Mouse (Mus musculus) G1E (cell line): Measurements from ENCODE around the gene Krt80. TPM values are rescaled to one million over a fixed set of nuclear protein-coding genes. Genes with fewer than 3 reads are reported as not detected.

Source experiments
- ATAC-seq: 2 replicates; pipeline ENCODE4 v1.8.0; 2016; ENCODE audit warnings: mild to moderate bottlenecking; ENCODE audit not compliant: insufficient number of reproducible peaks, poor library complexity, low FRiP score, severe bottlenecking; ENCODE audit errors: extremely low read depth
- DNase-seq: peaks from one replicate; pipeline ENCODE4 v3.0.0; 2012; ENCODE audit warnings: low spot score
- H3K27me3 ChIP-seq: 2 replicates; pipeline ENCODE4 v1.6.1; 2012; ENCODE audit warnings: mild to moderate bottlenecking, low read length, inconsistent platforms; ENCODE audit not compliant: insufficient read depth
- H3K36me3 ChIP-seq: replicated peaks from 2 replicates; pipeline ENCODE3; 2012; ENCODE audit warnings: mild to moderate bottlenecking, inconsistent platforms
- H3K4me1 ChIP-seq: 2 replicates; pipeline ENCODE4 v1.6.1; 2012; ENCODE audit warnings: low read depth, low read length, inconsistent platforms, mixed read lengths; ENCODE audit not compliant: insufficient read depth
- H3K4me3 ChIP-seq: 2 replicates; pipeline ENCODE4 v1.5.1; 2012; ENCODE audit warnings: low read depth, mild to moderate bottlenecking, inconsistent platforms, low read length, moderate library complexity, mixed read lengths
- H3K9me3 ChIP-seq: replicated peaks from 2 replicates; pipeline ENCODE4 v1.6.1; 2012; ENCODE audit warnings: inconsistent platforms
- CTCF ChIP-seq: IDR thresholded peaks from 2 replicates; pipeline ENCODE4 v1.5.1; 2012; ENCODE audit warnings: low read depth, low read length, inconsistent platforms, mixed read lengths
- GATA1 ChIP-seq: IDR thresholded peaks from 2 replicates; pipeline ENCODE4 v1.6.1; 2012; ENCODE audit warnings: borderline replicate concordance, low read length, inconsistent platforms, mixed read lengths
- GATA2 ChIP-seq: IDR thresholded peaks from 2 replicates; pipeline ENCODE4 v1.6.1; 2012; ENCODE audit warnings: low read depth, low read length, inconsistent platforms, borderline replicate concordance
- POLR2AphosphoS5 ChIP-seq: IDR thresholded peaks from 2 replicates; pipeline ENCODE4 v1.6.1; 2012; ENCODE audit warnings: low read depth, low read length, inconsistent platforms; ENCODE audit not compliant: insufficient replicate concordance
- TAL1 ChIP-seq: conservative IDR thresholded peaks from 2 replicates; pipeline ENCODE4 v1.6.1; 2012; ENCODE audit warnings: low read depth, low read length, inconsistent platforms, mixed read lengths
- polyA plus RNA-seq: library from polyadenylated mRNA; stranded (reverse); fragments of >175 nt; gene quantifications from 2 replicates; pipeline ENCODE4 v1.2.3, GENCODE M21; 2012
- total RNA-seq, 2 experiments: library from RNA; stranded (forward) in 1 of 2; stranded (reverse) in 1 of 2; fragments of 200-1000 nt in 1 of 2; fragments of >200 nt in 1 of 2; fragmentation: Nextera tagmentation in 1 of 2; gene quantifications; 2 replicates each; pipeline ENCODE4 v1.2.3; 2014 to 2017

The Krt80 gene
- total and polyA plus RNA-seq, 3 experiments, result 0.11 TPM; not detected in 2

DNA sequence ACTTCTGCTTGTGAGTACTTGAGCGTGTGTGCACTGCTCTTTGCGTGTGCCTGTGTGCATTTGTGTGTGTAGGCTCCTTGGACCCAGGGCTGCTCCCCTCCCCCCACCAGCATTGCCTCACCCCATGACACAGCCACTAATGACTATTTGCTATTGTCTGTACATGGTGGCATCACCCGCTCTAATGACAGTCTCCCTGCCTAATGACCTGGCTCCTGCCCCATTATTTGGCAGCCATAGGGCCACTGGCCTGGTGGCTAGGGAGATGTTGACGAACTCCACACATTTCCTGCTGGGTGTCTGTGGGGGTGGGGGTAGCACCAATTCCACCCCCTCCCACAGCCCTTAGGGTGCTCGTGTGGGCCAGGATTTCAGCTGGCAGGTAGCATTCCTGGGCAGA, 8.7 kb upstream of the Krt80 start:
- peaks cover 59% of the 10 kb centered on the region for H3K9me3 ChIP-seq
- no peaks in the 10 kb centered on the region for H3K4me1 ChIP-seq
- no peak for ATAC-seq
- no peaks in the 10 kb centered on the region for H3K36me3 ChIP-seq
- no peak overlapping the region for H3K4me3 ChIP-seq
- peaks cover 2% of the 10 kb centered on the region; the same call in 1 of the 2 replicates for H3K27me3 ChIP-seq
- no peak for TF ChIP-seq TAL1
- no peak for TF ChIP-seq CTCF
- TF ChIP-seq GATA1, result no peak
- TF ChIP-seq POLR2AphosphoS5, result no peak
- TF ChIP-seq GATA2, result no peak
- DNase-seq, result no peak

DNA sequence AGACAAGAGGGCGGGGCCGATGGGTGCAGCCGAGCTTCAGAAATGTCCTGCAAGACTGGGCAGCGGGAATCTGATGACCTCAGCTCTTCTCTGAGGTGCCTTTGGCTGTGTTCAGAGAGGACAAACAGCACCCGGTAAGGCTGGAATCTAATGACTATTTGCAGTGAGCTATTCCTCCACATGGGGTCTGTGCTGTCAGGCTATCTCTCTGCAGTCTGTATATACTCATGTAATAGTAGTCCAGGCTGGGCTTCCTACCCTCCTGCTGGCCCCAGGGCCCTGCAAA, 6.8 kb upstream of the Krt80 start:
- no peaks in the 10 kb centered on the region for H3K36me3 ChIP-seq
- DNase-seq (no peak), ATAC-seq (no peak)
- peaks cover 2% of the 10 kb centered on the region; the same call in 1 of the 2 replicates for H3K27me3 ChIP-seq
- H3K4me1 ChIP-seq, result no peaks in the 10 kb centered on the region
- no peak overlapping the region for H3K4me3 ChIP-seq
- H3K9me3 ChIP-seq, result peaks cover 65% of the 10 kb centered on the region
- no peak for TF ChIP-seq POLR2AphosphoS5
- TF ChIP-seq GATA1, result no peak
- TF ChIP-seq GATA2, result no peak
- no peak for TF ChIP-seq TAL1
- no peak for TF ChIP-seq CTCF

DNA sequence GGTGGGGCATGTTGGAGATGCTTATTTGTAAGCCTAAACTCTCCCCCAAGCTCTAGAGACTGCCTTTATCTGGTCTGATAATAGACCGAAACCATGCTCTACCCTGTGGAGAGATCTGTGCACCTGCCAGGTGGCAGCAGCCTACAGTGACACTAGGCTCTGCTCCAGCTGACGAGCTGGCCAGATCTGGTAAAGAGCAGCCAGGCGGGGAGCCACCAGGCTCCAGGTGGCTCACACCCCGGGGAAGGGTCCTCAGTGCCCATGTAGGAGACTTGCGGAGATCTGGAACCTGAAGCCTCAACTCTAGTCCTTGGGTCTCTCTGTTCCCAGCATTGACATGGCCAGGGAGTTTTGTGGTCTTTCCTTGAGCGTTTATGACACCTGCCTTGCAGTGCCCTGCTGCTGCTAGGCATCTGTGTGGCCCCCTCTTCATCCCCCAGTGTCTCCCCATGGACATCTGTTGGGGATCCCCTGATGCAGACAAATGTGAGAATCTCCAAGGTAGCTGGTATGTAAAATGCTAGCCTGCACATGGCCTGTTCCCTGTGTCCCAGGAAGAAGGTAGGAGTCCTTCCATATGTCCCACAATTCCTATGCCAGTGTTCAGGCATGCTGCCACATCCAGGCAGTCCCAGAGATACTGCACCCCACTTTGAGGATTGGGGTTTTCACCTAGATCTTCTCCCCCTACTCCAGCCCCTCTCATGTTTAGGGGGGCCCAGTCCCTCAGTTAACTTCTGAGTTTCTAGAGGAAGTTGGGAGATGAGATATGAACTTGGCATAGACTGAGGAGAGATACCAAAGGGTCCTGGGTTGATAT, 6.2 kb upstream of the Krt80 start:
- no peak for ATAC-seq
- DNase-seq, result no peak
- H3K36me3 ChIP-seq, result no peaks in the 10 kb centered on the region
- no peak overlapping the region for H3K4me3 ChIP-seq
- H3K4me1 ChIP-seq, result no peaks in the 10 kb centered on the region
- H3K27me3 ChIP-seq, result peaks cover 2% of the 10 kb centered on the region; the same call in 1 of the 2 replicates
- peaks cover 70% of the 10 kb centered on the region for H3K9me3 ChIP-seq
- TF ChIP-seq POLR2AphosphoS5 (no peak), GATA2 (no peak), CTCF (no peak), GATA1 (no peak), TAL1 (no peak)

DNA sequence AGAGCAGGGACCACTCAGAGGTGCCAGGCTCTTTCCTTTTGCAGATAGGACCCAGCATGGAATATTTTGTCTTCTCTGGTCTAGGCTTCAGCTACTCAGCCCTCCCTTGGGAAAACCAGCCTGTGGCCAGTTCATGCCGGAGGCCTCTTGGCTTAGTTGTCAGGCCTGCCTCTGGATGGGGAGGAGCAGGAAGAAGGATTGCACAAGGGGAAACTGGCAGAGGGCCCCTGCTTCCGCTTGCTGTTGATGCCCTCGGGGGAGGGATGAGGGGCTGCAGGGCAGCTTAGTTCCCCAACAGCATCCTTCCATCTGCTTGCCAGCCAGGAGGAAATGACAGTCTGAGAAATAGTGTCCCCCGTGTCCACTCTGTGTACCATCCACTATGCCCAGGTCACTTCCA, 4.9 kb upstream of the Krt80 start:
- ATAC-seq, result no peak
- H3K36me3 ChIP-seq, result no peaks in the 10 kb centered on the region
- H3K9me3 ChIP-seq, result peaks cover 70% of the 10 kb centered on the region
- no peak overlapping the region for H3K4me3 ChIP-seq
- TF ChIP-seq CTCF, result no peak
- no peak for TF ChIP-seq GATA1
- no peak for TF ChIP-seq TAL1
- no peak for TF ChIP-seq GATA2
- TF ChIP-seq POLR2AphosphoS5, result no peak
- H3K4me1 ChIP-seq, result no peaks in the 10 kb centered on the region
- no peak for DNase-seq
- H3K27me3 ChIP-seq, result peaks cover 2% of the 10 kb centered on the region; the same call in 1 of the 2 replicates

DNA sequence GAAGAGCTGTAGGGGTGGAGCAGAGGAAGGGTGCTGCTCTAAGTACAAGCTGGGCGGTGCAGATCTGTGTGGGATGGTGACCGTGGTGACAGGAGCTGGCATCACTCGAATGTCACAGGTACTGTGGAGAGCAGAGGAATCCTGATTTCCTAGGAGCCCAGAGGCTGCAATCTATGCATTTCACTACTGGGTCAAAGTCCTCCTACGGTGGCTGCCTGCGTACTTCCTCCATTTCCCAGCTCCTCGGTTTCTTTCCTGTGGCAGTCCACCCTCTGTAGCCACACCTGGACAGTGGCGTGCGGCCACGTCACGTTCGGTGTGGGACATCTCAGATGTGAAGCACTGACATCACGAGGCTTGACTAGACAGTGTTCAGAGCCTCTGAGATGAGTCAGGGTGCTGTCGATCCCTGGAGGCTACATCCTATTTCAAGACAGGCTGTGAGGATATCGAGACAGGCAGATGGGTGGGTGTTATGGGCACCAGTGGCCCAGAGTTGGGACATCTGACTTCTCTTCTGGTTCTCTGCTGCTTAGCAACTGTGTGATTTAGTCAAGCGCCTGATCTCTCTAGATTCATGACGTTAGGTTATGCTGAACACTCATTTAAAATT, 3.4 kb upstream of the Krt80 start:
- Histone ChIP-seq H3K9me3 (peaks cover 75% of the 10 kb centered on the region), H3K36me3 (no peaks in the 10 kb centered on the region), H3K27me3 (no peaks in the 10 kb centered on the region; the same call in 1 of the 2 replicates), H3K4me1 (no peaks in the 10 kb centered on the region), H3K4me3 (no peak overlapping the region)
- ATAC-seq (no peak), DNase-seq (no peak)
- TF ChIP-seq CTCF (no peak), TAL1 (no peak), POLR2AphosphoS5 (no peak), GATA1 (no peak), GATA2 (no peak)

DNA sequence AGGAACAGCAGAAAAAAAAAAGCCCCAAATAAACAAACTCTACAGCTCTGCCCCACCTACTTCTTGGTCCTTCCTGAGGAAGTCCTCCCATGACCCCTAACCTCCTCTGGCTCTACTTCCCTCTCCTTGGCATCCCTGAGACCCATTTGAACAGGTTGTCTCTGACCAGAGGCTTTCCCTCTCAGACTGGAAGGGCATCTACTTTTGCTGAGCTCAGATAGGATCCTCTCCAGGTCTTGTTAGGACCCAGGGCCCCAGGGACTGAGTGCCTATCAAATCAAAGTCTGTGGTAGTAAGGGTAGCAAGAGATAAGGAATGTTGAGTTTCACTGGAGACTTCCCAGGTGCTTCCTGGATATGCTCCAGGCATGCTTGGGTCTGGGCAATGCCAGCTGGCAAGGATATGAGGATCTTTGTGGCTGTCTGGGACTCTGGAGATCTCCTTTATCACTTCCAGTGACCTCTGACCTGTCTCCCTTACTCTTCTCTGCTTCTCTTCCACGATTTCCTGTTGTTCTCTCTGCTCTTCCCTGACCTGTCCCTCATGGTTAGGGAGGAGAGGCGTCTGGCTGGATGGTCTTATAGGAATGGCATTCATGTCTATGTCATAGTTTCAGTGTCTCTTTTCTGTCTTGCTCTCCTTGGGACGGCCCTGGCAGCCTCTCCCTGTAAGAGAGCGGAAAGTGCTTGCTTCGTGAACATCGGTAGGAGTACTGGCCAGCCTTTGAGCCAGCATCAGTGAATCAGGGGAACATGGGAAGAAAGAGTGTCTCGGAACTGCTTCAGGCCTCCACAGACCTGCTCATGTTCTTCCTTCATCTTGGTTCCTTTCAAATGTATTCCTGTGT, 2.4 kb upstream of the Krt80 start:
- ATAC-seq, result no peak
- no peak for TF ChIP-seq TAL1
- TF ChIP-seq GATA1, result no peak
- no peak for TF ChIP-seq POLR2AphosphoS5
- TF ChIP-seq CTCF, result no peak
- TF ChIP-seq GATA2, result no peak

More for the DNA sequence above, 2.4 kb upstream of the Krt80 start:
- H3K9me3 ChIP-seq, result peaks cover 73% of the 10 kb centered on the region
- DNase-seq, result no peak
- H3K4me3 ChIP-seq, result no peak overlapping the region
- no peaks in the 10 kb centered on the region; the same call in 1 of the 2 replicates for H3K27me3 ChIP-seq
- H3K36me3 ChIP-seq, result no peaks in the 10 kb centered on the region
- H3K4me1 ChIP-seq, result no peaks in the 10 kb centered on the region
